Mouse (Mus musculus): ENCODE measurements at regions not wholly inside any gene's neighbourhood (a gene's known extent, or its start where the extent isn't known, plus 50 kb on each side); places are given as distances from the start of the nearest gene placed in this dataset.

DNA sequence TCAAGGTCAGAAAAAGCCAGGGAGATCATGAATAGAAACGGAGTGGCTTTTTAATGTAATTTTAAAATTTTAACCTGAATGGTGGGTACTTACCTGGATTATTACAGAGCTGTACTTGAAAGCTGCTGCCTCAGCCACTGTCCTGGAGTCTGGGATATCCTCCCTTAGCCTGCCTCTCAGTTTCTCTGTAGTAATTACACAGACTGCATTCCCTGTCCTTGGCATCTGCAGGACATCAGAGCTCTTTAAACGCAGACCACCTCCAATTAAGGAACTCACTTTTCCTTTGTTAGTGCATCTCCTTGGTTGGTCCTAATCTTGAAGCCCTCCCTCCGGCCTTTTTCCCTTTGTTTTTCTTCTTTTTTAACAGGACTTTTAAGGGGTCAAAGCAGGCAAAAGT is 565.8 kb upstream of the Galntl6 start:
- no peak for TF ChIP-seq CTCF (IDR thresholded peaks at IDR 0.05)
- TF ChIP-seq POLR2A (IDR thresholded peaks at IDR 0.05; ENCODE audit: insufficient read depth, low read depth, low read length): no peak
- TF ChIP-seq EP300 (IDR thresholded peaks at IDR 0.05; ENCODE audit: insufficient read depth, low read depth, low read length): no peak
